Mouse (Mus musculus): ENCODE measurements at regions not wholly inside any gene's neighbourhood (a gene's known extent, or its start where the extent isn't known, plus 50 kb on each side); places are given as distances from the start of the nearest gene placed in this dataset.

- DNase-seq (ENCODE audit: extremely low spot score, low read depth, low spot score), result no peak
Observed at GRCm38 (mm10) chr3:51128491-51129155, 95.6 kb upstream of the Noct start.

DNA sequence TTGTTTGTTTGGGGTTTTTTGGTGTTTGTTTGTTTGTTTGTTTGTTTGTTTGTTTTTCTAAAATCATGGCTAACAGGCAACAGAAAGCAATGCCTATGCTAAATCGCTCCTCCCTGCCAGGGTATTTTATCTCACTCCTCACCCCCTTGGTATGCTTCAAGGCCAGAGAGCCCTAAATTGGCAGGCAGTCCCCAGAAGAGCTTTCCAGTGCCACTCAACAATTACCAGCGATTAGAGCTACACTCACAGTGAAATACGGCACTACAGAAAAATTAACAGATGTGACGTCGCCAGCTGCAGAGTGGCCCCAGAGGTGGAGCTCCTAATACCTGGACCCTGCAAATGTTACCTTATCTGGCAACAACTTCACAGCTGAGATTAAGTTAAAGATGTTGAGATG, 93.5 kb upstream of the Noct start:
- no peak for DNase-seq (ENCODE audit: extremely low spot score, low read depth, low spot score)

DNA sequence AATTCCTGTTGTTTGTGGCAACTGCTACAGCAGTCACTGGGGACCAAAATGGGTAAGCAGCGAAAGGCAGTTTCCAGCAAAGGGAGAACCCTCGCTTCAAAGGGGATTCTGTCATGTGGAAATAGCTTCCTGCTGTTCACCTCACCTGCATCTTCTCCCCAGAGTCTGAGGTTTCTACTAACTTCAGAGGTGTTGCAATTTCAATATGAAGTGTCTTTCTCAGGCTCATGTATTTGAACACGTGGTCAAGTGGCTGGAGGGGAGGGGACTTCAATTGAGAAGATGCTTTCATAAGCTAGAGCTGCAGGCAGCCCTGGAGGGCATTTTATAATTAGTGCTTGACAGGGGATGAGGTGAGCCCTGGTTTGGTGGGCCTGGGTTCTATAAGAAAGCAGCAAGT, 92.9 kb upstream of the Noct start:
- DNase-seq (ENCODE audit: extremely low spot score, low read depth, low spot score), result no peak

- DNase-seq (ENCODE audit: extremely low spot score, low read depth, low spot score), result no peak
Observed at GRCm38 (mm10) chr3:51132736-51133135, 91.5 kb upstream of the Noct start.

DNA sequence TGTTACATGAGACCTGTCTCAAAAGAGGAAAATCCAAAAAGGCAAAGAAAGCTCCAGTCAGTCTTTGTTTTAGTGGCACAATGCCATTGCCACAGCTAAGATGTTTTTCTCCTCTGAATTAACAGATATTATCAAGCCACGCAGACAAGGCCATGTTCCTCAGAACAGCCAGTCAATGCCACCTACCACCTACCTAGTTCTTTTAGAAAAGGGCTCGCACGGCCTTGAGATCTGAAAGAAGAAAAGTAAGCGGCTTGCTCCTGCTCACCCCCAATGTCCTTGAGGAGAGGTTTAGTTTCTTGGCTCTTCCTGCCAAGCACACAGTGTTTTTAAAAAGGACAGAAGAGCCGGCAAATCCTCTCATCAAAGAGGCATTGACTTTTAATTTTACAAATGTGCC, 88.7 kb upstream of the Noct start:
- no peak for DNase-seq (ENCODE audit: extremely low spot score, low read depth, low spot score)

DNA sequence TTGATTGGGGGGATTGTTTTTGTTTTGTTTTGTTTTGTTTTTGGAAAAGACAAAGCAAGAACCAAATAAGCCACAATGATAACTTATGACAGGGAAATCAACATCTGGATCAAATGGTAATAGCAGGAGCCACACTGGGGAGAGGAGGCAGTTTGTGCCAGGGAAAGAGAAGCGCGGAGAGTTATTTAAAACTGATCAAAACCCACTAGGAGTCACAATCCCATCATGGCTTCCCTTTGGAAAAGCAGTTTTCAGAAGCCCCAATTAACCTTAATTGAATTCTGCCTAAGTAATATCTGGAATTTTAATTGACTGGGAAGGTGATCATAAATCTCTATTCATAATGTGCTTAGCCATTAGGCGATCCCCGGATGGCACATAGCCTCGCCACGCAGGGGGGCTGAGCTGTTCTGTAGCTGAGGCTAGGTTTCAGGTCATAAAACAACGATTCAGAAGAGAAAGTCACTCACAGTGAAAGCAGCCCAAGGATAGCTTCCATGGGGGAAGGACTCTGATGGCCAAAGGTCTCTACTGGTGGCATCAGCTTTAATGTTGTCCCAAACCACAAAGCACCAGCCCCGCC, 86.4 kb upstream of the Noct start:
- DNase-seq (ENCODE audit: extremely low spot score, low read depth, low spot score), result no peak

- DNase-seq (ENCODE audit: extremely low spot score, low read depth, low spot score), result no peak
Observed at GRCm38 (mm10) chr3:51145985-51146384, 78.3 kb upstream of the Noct start.

- no peak for DNase-seq (ENCODE audit: extremely low spot score, low read depth, low spot score)
Observed at GRCm38 (mm10) chr3:51150012-51150411, 74.2 kb upstream of the Noct start.

DNA sequence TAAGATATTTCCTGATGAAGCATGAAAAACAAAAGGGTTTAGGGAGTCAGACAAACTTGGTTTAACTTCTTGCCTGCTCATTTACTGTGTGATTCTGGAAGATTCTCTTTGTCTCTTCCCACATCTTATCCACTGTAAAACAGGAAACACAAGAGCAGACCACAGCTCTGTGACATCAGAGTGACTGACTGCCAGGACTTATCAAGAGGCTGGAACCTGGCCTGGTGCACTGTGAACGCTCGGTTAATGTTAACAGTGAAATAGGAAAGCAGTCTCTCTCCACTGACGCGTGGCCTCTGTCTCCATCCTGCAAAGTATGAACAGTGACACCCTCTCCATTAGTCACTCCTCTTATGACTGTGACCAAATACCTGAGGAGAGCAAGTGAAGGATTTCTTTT, 73.1 kb upstream of the Noct start:
- DNase-seq (ENCODE audit: extremely low spot score, low read depth, low spot score), result no peak

- DNase-seq (ENCODE audit: extremely low spot score, low read depth, low spot score), result no peak
Observed at GRCm38 (mm10) chr3:51155621-51156020, 68.6 kb upstream of the Noct start.

DNA sequence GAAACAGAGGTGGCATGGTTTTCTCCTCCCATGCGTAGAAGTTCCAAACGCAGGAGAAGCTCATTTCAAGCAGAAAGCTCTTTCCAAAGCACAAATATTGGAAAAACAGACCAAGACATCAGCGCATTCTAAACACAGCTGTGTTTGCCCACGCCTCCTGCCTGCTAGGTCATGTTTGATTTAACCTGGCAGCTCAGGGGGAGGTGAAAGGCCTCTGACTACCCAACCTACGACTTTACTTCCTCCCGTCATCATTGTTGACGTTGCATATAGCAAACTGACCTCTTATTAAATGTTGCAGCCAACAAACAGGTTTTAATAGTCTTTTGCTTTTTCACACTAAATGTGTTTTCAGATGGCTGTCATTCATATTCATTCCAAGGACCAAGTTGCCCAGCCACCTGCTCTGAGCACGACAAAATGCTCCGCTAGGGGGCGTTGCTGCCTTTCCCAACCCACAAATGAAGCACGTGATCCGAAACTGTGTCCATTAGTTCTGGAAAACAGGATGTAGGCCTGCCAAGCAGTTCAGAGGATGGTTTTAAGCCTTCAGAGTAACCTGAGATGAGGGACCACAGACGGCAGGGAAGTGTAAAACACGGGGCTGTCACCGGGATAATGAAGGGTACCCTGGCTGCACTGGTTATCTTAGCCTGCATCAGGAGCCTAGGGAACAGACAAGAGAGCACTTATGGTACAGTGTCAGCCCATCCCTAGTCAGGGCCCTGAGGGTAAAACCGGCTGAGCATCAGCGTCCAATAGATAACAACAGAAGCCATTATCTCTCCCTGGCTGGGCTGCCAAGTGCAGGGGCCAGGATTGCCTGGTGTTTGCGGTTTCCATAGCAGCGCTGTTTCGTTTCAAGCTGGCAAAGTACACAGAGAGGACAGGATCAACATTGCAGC, 67.6 kb upstream of the Noct start:
- no peak for DNase-seq (ENCODE audit: extremely low spot score, low read depth, low spot score)

- no peak for DNase-seq (ENCODE audit: extremely low spot score, low read depth, low spot score)
Observed at GRCm38 (mm10) chr3:51157291-51157650, 67.0 kb upstream of the Noct start.

DNA sequence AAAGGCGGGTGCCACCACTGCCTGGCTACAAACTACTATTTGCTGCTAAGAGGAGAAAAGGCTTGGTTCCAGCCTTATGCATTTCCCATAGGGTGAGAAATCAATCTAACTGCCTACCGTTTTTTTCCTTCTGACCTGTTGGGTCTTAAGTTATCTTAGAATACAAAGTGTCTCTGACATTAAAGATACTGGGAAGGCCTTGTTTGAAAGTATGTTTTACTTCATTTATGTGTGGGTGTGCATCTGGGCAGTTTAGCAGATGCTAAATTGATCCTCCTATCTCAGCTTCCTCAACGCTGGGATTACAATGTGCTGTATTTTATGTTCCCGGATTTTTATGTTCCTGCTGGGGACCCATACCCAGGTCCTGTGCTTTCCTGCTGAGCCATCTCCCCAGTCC, 65.8 kb upstream of the Noct start:
- DNase-seq (ENCODE audit: extremely low spot score, low read depth, low spot score), result no peak

- no peak for DNase-seq (ENCODE audit: extremely low spot score, low read depth, low spot score)
Observed at GRCm38 (mm10) chr3:51159322-51159721, 64.9 kb upstream of the Noct start.

DNA sequence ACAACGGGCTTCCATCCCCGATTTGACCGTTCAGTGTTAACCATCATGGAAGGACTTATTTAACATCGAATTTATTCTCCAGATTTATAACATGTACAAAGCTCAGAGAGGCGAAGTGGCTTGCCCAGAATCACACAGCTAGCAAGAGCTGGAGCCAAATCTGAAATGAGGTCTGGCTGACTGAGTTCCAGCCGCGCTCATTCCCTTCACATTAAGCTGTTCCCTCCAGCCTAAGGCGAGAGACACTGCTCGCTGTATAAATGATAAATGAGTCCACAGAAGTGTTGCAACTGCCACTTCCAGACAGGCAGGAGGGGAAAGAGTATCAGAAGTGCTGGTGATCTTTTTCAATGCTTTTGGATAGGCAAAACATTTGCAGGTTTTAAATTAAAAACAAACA, 64.4 kb upstream of the Noct start:
- no peak for DNase-seq (ENCODE audit: extremely low spot score, low read depth, low spot score)

DNA sequence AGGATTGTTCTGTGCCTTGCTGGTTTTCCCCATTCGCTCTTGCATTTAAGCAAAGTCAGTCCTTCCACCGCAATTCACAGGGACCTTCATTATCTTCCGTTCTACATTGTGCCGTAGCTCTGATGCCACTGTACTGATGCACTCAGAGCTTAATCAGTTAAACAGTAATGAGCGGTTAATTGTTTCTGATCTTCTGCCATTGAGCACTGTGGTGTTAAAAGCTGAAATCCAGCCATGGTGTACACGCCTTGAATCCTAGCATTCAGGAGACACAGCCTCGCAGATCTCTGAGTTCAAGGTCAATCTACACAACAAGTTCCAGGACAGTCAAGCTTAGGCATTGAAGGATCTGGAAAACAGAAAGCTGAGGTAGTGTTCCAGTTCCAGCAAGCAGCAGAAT, 63.6 kb upstream of the Noct start:
- no peak for DNase-seq (ENCODE audit: extremely low spot score, low read depth, low spot score)

GRCm38 (mm10) chr3:51169150-51169925, 54.9 kb upstream of the Noct start:
- DNase-seq (ENCODE audit: extremely low spot score, low read depth, low spot score), result no peak

GRCm38 (mm10) chr3:51170225-51170852, 53.9 kb upstream of the Noct start:
- peak; percentile 41 for DNase-seq (ENCODE audit: extremely low spot score, low read depth, low spot score)

Measured in hindlimb bud, embryonic 11.5 days (tissue).